Mouse (Mus musculus): ENCODE measurements around the gene Xpa. TPM values are rescaled to one million over a fixed set of nuclear protein-coding genes. Genes with fewer than 3 reads are reported as not detected.
"Not testable (repeated sequence)": the region's sequence is repeated elsewhere in the genome, so short reads cannot be mapped to it uniquely, and the experiment has no call there.

The Xpa gene
- total RNA-seq (2021) = 10 to 100 TPM; 12.6 to 17.7 TPM
- long read RNA-seq, experiment 1, partial matches to known transcripts = 1 of 1 reads
- long read RNA-seq, experiment 1, other reads (novel, unspliced or antisense) = 0 of 1 reads
- long read RNA-seq, experiment 2, transcript Xpa-201 (6 exons, 955 nt) = major isoform, 10 of 18 reads
- long read RNA-seq, experiment 2, partial matches to known transcripts = 3 of 18 reads
- long read RNA-seq, experiment 2, other reads (novel, unspliced or antisense) = 1 of 18 reads

DNA sequence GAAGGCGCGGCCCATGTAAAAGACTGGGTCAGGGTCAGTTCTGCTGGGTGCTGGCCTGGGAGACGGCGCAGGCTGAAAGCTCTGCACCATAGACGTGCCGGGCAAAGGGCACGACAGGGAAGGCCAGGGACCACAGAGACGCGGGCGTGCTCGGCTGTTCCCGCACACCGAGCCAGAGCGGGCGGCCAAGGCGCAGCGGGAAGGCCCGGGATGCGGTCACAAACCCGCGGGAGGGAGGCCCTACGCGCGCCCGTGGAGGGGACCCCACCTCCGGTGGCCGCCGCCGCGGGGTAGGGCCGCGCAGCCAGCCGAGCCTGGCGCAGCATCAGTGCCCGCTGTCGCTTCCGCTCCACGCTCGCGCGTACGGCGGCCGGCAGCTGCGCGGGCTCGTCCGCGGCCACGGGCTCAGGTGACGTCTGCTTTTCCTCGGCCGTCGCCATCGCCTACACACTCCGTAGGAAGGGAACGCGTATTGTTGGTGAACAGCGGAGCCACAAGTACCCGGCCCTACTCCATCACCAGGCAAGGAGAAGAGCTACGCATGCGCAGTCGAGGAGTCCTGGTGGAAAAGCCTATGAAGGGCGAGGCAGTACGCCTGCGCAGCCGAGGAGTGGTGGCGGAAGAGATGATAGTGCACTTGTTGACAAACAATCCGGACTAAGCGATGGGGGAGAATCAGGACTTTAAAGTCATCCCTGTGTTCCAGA is at the start of gene Xpa:
Gene Xpa, minus strand, starts transcription at position 531 of the 707 bp plus-strand sequence.
- peak; percentile 89 for DNase-seq (ENCODE audit: low spot score in 2 of 2)

DNA sequence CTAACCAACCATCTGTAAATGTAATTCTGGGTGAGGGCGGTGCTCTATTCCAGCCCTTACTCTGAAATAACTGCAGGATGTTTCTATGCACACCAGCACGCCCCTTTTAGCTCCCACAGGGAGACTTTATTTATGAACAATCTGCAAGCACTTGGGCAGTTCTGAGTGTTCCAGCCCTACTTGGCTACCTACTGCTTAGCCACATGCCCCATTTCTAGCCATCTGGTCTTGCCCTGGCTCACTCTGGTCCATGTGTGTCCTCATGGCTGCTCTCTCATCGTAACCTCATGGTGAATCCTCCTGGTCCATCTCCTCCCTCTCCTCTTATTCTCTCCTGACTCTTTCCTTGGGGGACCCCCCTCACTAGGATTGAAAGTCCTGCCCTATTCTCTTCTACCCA is 39.8 kb upstream of the Xpa start:
- no peak for DNase-seq (ENCODE audit: low spot score in 2 of 2)

DNA sequence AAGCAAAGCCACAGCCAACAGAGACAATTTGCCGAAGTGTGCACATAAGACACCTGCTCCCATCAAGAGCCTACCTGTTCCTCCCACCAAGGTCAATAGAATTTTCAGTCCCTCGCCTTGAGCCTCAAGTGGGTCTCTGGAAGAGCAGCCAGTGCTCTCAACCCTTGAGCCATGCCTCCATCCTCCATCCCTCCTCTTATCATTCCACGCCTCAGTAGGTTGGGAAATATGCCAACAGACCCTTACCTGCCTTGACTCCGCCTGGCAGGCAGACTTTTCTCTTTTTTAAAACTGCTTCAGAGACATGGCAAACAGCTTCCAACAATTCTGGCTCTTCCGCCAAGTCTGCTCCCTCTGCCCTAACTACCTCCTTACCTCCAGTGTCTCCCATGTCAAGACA is 38.6 kb upstream of the Xpa start:
- DNase-seq (ENCODE audit: low spot score in 2 of 2) = no peak

DNA sequence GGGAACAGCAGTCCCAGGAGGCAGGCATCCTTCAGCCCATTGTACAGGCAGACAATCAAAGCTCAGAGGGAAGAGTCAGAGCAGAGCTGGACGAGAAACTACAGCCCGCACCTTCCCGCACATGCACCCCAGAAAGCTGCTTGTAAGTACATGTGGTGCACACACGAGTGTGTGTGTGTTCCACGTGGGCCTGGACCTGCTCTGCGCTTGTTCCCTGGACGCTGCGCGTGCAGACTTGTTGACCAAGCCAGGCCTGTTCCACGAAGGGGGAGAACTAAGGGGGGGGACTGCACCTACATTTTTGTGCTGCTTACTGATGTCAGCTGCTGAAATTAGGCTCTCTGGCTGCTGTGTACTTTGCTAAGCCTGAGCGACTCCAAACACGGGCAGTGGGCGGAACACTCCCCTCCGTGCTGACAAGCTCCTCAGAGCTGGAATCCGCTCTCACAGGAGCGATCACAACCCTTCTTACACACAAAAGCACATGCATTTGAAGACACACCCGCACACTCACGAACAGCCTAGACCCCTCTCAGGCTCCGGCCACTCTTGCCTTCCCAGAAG is 30.9 kb upstream of the Xpa start:
- DNase-seq (ENCODE audit: low spot score in 2 of 2) = no peak

DNA sequence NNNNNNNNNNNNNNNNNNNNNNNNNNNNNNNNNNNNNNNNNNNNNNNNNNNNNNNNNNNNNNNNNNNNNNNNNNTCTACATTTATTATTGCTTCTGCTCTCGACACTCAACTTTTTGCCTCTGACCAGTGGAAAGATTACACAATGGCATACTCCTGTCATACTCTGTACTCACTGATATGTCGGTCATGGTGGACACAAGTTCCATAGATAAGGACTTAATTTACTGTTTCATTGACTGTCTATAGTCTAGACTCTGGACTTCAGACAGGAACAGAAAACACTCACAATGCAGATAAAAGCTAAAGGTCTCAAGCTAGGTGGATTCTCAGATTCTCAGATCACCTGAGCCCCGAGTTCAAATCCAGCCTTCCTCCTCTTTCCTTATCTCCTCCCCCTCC is 25.0 kb upstream of the Xpa start:
- no peak for DNase-seq (ENCODE audit: low spot score in 2 of 2)

DNA sequence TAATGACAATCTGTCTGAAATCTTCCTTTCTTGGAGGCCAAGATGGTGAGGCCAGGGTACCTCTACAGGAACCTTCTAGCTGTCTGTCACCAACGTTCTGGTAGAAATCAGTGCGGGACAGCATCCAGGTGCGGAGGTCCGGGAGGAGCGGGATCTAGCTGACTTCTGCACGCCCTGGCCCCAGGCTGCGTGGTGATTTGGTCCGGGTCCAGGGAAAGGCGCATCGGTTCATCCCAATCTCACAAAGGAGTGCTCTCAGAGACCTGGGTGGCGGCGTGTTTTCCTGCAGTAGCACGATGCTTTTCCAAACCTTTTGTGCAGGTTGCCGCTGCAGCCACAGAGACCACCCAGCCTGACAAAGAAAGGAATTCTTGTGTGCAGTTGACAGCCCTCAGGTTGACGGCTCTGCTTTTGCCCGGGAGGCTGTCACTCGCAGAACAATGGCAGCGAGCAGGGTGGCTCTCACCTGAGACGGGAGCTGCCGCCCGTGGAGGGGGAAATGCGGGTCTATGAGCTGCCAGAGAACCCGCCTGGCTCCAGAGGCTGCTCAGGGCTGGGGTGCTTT is 6.5 kb upstream of the Xpa start:
- DNase-seq (ENCODE audit: low spot score in 2 of 2) = no peak

DNA sequence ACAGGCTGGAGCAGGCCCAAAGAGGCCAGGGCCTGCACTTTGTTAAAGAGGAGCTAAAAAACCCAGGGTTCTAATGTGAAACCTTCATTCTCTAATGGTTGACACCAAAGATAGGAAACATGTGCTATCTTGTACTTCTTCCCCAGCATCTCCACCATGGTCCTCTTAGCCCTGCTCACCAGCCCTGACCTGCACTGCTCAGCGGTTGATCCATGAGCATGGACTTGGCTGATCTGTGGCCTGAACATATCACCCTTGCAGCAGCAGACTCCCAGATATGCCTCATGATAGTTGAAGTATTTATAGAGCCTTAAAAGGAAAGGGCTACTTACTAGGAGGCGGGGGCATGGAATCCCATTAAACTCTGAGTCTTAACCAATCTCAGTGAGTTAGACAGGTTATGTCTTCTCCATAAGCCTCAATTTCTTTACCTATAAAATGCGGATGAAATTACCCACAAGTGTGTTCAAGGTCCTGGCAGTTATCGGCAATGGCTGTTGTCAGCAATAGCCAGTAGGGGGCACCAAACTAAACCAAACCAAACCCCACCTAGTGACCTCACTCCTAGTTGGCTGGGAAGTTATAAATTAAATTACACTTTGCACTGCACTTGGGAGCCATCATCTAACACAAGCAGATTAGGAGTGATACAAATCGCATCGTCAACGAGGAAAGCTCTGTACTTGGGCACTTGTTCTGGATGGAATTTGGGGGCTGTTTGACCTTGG is 5.9 kb upstream of the Xpa start:
- DNase-seq (ENCODE audit: low spot score in 2 of 2) = peak; percentile 44 to 61

DNA sequence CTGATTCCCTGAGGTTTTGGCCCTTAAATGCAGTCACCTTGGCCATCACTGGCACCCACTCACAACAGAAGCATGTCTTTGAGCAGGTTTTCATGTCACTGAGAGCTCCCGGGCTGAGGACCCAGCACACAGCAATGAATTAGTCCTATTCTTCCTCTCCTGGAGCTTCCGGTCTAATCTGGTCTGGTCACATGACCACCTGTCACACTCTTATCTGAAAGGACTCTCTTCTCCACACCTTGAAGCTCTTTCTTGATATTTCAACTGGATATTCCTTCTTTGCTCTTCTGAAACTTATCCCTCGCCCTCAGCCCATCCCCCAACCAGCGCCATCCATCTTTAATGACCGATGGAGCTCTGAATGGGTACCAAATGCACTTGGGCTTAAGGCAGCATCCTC is 2.0 kb upstream of the Xpa start:
- DNase-seq (ENCODE audit: low spot score in 2 of 2) = no peak

DNA sequence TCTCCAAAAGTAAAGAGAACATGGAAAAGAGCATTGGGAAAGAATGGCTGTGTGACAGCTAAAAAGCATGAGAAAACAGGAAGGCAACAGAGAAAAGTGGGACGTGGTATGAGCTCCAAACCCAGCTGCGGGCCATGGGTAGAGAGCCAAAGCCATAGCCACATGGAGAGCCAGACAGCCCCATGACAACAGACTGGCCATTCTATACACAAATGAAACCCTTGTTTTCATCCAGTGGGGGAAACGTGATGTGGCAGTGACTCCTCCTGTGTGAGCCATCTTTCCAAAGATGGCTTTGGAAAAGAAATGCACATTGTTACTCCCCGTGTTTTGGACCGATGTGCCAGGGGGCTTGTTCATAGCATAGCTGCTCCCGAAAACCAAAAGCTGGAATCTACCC is 402 bp upstream of the Xpa start:
- DNase-seq (ENCODE audit: low spot score in 2 of 2) = no peak

DNA sequence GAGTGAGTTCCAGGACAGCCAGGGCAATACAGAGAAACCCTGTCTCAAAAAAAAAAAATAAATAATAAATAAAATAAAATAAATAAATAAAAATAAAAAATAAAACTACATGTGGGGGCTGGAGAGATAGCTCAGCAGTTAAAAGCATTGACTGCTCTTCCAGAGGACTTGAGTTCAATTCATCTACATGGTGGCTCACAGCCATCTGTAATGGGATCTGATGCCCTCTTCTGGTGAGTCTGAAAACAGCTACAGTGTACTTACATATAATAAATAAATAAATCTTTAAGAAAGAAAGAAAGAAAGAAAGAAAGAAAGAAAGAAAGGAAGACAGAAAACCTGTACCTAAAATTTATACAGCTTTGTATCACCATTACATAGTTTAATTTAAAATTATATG is 4.1 kb downstream of the Xpa start:
- not testable (repeated sequence) for DNase-seq (ENCODE audit: low spot score in 2 of 2)

DNA sequence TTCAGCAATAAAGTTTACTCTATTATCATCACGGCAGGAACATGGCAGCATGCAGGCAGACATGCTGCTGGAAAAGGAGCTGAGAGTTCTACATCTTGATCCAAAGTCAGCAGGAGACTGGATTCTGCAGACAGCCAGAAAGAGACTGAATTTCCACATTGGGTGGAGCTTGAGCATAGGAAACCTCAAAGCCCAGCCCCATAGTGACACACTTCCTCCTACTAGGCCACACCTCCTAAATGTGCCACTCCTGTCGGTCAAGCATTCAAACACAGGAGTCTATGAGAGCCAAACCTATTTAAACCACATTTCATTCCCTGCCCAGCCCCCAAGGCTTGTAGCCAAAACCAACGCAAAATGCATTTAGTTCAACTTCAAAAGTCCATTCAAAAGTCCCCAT is 9.6 kb downstream of the Xpa start:
- no peak for DNase-seq (ENCODE audit: low spot score in 2 of 2)

DNA sequence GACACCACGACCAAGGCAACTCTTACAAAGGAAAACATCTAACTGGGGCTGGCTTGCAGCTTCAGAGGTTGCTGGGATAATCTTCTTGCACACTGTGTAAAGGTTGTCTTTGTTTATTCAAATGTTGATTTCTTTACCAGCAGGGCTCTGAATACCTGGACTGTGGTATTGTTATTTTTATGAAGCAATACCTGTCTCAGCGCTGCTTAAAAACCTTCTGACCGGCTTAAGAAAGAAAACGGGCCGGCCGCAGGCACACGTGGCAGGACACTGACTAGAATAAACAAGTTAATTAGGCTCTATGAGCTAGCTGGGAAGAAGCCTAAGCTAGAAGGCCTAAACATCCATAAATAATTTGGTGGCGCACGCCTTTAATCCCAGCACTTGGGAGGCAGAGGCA is 10.2 kb downstream of the Xpa start:
- no peak for DNase-seq (ENCODE audit: low spot score in 2 of 2)

DNA sequence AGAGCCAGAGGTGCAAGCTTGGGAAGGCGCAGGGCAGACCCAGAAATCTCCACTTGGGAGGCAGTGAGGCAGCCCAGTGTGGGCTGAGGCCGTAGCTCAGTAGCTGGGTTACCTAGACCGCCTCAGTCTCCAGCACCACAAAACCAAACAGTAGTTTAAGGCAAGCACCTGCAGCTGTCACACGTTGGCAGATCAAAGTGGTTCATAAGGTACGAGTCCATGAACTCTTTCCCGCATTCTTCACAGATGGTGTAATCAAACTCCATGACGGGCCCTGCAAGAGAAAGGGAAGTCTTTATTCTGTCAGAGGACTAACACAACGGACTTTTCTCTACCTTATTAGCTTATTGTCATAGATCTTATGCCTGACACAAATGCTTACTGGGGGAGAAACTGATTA is 10.7 kb downstream of the Xpa start:
- DNase-seq (ENCODE audit: low spot score in 2 of 2) = no peak

DNA sequence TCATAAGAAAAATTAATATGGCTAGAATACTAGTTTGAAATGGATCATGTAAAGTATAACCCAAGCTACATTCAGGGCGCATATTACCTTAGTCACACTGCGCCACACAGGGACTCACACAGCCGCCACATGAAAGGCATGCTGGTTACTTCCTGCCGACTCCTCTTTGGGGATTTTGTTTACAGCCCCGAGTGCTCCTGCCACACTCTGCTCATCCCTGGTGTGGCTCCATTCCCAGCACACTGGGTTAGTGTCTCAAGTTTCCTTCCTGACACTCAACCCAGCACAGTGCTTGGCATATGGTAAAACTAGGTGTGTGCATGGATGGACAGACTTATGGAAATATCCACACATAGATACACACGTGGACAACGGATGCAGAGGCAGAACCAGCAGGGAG is 13.9 kb downstream of the Xpa start:
- no peak for DNase-seq (ENCODE audit: low spot score in 2 of 2)

DNA sequence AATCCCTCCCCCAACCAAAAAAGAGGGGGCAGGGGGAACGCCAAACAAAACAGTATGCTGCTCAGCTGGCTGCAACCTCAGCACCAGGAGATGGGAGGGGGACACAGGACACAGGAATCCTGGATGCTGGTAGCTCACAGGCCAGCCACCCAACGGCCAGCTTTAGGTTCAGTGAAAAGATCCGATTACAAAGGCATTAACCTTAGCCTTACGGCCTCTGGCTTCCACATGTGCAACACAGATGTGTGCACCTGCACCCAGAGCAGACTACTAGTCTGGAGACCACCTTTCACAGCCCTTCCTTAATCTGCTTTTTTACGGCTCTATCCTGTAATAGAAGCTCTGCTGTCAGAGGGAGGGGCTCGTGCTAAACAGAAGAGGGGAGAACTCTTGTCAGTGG is 14.9 kb downstream of the Xpa start:
- no peak for DNase-seq (ENCODE audit: low spot score in 2 of 2)

DNA sequence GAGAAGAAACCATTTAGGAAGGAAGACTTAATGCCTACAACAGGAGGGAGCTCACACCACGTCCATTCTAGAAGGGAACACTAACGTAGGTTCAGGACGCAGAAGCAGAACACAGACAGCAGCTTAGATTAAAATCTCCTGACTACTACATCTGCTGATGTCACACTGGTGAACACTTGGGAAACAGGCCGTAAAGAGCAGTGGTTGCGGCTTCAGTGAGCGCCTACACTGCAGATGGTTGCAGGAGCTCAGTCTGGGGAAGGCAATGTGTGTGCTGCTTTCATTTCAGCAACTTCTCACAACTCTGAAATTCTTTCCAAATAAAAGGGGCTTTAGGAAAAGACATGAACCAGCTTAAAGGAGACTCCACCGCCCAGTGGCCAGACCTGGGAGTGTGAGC is 18.6 kb downstream of the Xpa start:
- DNase-seq (ENCODE audit: low spot score in 2 of 2) = no peak

DNA sequence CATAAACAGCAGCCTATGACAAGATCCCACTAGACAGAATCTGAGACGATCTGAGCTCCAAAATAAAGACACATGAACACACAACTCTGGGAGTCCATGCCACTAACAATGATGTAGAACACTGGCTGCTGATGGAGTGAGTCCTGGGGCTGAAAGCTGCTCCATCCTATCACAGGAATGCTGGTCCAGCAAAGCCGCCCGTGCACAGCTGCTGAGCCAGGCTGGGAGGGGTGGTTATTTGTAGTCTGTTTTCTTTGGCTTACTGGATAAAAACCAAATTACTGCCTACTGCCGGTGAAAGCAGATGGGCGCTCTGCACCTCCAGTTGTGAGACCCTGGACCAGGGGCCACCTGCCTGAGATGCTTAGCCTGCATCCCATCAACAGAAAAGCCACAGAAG is 19.1 kb downstream of the Xpa start:
- DNase-seq (ENCODE audit: low spot score in 2 of 2) = no peak

DNA sequence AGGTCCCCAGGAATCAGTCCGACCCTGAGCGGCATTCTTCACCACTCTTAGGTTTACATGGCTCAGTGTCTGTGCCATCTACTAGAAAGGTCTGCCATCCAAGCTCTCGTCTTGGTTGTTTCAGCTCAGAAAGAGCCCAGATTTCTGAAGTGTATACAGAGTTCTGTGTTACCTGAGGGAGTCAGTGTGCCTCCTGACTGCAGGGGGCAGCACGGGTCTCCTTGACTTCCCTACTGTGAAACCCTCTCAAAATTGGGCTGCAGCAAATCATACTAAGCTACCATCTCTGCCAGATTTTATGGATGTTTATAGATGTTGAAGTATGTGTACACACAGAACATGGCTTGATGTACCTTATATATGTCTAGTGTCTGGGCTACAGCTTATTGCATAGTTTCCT is 19.8 kb downstream of the Xpa start:
- DNase-seq (ENCODE audit: low spot score in 2 of 2) = no peak

DNA sequence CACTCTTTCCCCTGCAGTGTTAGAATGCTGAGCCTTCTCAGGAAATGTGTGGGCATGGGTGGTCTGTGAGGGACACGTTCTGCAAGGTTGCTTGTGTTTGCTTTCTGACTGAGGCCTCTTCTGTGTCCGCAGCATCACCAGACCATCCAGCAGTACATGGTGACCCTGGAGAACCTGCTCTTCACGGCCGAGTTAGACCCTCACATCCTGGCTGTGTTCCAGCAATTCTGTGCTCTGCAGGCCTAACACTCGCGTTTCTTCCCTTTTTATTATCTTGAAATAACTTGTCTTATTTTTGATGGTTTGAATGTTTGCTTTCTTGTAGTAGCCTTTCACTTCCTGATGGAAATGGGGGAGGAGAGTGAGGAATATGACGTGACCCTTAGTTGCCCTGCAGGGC is 24.4 kb downstream of the Xpa start:
- DNase-seq (ENCODE audit: low spot score in 2 of 2) = no peak

DNA sequence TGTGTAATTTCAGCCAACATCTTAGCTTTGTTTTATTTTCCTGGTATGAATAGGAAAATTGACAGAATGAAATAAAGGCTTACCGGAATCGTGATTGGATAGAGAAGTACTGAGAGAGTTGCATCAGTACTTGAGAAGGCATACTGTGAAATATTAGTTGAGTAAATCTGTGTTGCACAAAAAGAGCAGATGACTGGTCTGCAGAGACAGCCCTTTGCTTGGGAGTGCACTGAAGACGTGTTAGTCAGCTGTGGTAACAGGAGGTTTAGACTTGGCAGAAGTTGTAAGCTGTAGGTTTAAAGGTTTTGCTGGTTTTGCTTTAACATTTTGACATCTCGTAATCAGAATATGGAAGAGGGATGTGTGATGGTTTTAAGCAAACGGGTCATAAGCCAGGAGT is 30.3 kb downstream of the Xpa start:
- no peak for DNase-seq (ENCODE audit: low spot score in 2 of 2)

DNA sequence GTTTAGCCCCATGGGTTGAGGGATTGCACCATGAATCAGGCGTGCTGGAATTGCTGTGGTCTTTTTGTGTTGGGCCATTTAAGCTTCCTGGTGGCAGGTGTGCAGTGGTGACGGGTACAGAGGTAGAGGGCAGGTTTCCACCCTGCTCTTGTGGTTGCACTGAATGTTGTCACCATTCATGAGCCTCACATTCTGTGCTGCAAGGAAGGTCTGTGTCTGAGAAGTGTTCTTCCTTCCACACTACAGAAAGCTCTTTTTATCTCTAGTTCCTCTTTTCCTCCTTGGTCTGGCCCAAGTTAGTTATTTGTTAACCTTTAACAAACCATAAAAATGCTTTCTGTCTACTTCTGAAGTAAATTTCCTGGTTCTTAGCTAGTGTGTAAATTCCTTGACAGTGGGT is 32.1 kb downstream of the Xpa start:
- no peak for DNase-seq (ENCODE audit: low spot score in 2 of 2)

Measured in adrenal gland, adult 18-20 months (tissue).